Mouse (Mus musculus) testis, adult 2 months (tissue): Measurements from ENCODE around the gene Rpl10a.

Source experiments
- CTCF ChIP-seq: fragments of 200-500 bp; IDR thresholded peaks from 2 replicates; pipeline ENCODE4 v1.5.1; 2012; ENCODE audit warnings: low read depth, mild to moderate bottlenecking, inconsistent platforms, low read length, moderate library complexity; ENCODE audit not compliant: control insufficient read depth, insufficient read depth, insufficient replicate concordance
- POLR2A ChIP-seq: fragments of 200-500 bp; IDR thresholded peaks from 2 replicates; pipeline ENCODE4 v1.6.1; 2012; ENCODE audit warnings: low read depth, mild to moderate bottlenecking, inconsistent platforms, low read length, moderate library complexity; ENCODE audit not compliant: control insufficient read depth

DNA sequence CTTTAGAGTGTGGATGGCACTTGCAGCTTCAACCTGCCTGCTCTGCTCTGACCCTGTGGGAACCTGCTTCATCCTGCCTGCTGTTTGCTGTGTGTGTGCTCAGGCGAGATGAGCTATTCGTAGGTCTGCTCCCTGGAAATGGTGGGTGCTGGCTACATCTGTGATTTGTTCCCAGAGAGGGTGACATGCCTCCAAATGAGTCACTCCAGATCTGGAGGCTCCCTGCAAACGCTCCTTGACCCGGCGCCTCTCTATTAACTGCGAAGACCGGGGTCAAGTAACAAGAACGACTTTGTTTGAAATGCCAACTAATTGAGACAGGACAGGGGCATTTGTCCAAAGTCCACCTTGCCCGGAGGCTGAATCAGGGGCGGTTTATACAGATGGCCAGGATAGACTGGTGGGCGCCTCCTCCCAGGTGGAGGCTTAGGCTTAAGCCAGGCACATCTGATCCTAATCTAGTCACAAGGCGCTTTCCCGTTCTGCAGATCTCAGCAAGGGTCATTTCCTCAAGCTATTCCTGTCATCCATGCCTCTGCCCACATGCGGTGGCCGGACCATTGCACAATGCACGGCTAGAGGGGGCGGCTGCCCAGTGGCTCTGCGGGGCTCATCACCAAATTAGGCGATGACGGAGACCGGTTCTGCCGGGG, 472 bp upstream of the Rpl10a start:
- TF ChIP-seq CTCF (no peak), POLR2A (no peak)
